Mouse (Mus musculus) bone marrow, adult 2 months (tissue): Measurements from ENCODE around the gene Gsn.

Experiments
- CTCF ChIP-seq: fragments of 200-500 bp; IDR thresholded peaks from 2 replicates; pipeline ENCODE4 v1.5.1; 2011; ENCODE audit warnings: low read length, control low read depth; ENCODE audit not compliant: control insufficient read depth, insufficient read depth
- POLR2A ChIP-seq: fragments of 200-500 bp; IDR thresholded peaks from 2 replicates; pipeline ENCODE4 v1.6.1; 2011; ENCODE audit warnings: low read depth, mild to moderate bottlenecking, control low read depth, low read length, borderline replicate concordance; ENCODE audit not compliant: control insufficient read depth

DNA sequence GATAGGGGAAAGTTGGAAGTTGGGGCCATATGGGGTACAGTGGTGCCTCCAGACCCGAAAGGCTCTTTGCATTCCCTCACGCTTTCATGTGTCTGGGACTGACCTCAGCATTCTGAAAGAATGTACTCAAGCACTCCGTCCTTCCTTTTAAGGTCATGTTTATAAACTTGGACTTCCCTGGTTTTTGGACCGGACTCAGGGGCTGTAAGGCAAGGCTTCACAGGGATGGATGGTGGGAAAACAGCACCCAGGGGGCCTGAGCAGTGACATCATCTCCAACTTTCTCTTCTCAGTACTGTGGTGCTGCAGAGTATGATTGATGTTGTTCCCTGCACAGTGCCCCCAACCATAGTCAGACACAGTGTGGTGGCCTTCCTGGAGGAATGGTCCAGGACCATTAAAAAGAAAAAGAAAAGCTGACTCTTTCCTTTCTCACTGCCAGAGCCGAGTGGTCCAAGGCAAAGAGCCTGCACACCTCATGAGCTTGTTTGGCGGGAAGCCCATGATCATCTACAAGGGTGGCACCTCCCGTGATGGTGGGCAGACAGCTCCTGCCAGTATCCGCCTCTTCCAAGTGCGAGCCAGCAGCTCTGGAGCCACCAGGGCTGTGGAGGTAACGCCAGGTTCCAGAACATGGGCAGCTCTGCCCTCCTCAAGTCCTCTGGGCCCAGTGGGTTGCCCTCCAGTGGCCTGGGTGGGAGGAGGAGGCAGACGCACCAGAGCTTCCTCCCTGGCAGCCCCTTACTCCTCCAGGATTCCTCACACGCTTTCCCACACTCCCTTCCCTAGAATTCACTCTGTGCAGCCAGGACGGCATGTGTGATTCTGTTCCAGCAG, 46.1 kb downstream of the Gsn start:
- TF ChIP-seq CTCF = no peak
- TF ChIP-seq POLR2A = no peak
